Mouse (Mus musculus) liver, adult 2 months (tissue): ENCODE measurements at regions not wholly inside any gene's neighbourhood (a gene's known extent, or its start where the extent isn't known, plus 50 kb on each side); places are given as distances from the start of the nearest gene placed in this dataset.

Source experiments
- DNase-seq: peaks from one replicate; pipeline ENCODE4 v3.0.0-alpha.2; 2011; ENCODE audit warnings: low read depth, low spot score; ENCODE audit errors: extremely low read depth
- H3K27ac ChIP-seq: fragments of 200-500 bp; replicated peaks from 2 replicates; pipeline ENCODE4 v1.5.1; 2012; ENCODE audit warnings: low read depth, mild to moderate bottlenecking, control low read depth, inconsistent platforms, low read length; ENCODE audit not compliant: insufficient read depth
- H3K27me3 ChIP-seq: fragments of 200-500 bp; 2 replicates; pipeline ENCODE4 v1.6.1; 2012; ENCODE audit warnings: mild to moderate bottlenecking, moderate library complexity, low read length, inconsistent platforms; ENCODE audit not compliant: control insufficient read depth, insufficient read depth
- H3K36me3 ChIP-seq: fragments of 200-500 bp; 2 replicates; pipeline ENCODE4 v1.6.1; 2012; ENCODE audit warnings: low read length, inconsistent platforms; ENCODE audit not compliant: control insufficient read depth, insufficient read depth
- H3K4me1 ChIP-seq: fragments of 200-500 bp; 2 replicates; pipeline ENCODE4 v1.6.1; 2011; ENCODE audit warnings: low read length; ENCODE audit not compliant: control insufficient read depth, insufficient read depth
- H3K4me3 ChIP-seq: fragments of 200-500 bp; 2 replicates; pipeline ENCODE4 v1.5.1; 2011; ENCODE audit warnings: low read depth, mild to moderate bottlenecking, control low read depth, low read length, moderate library complexity; ENCODE audit not compliant: insufficient read depth
- H3K79me2 ChIP-seq: fragments of 200-500 bp; 2 replicates; pipeline ENCODE4 v1.6.1; 2012; ENCODE audit warnings: inconsistent platforms, mild to moderate bottlenecking, low read length, moderate library complexity; ENCODE audit not compliant: control insufficient read depth, insufficient read depth
- H3K9ac ChIP-seq: fragments of 200-500 bp; 2 replicates; pipeline ENCODE4 v1.6.1; 2012; ENCODE audit warnings: low read depth, mild to moderate bottlenecking, control low read depth, inconsistent platforms, low read length
- CTCF ChIP-seq: fragments of 200-500 bp; IDR thresholded peaks from 2 replicates; pipeline ENCODE4 v1.5.1; 2011; ENCODE audit warnings: low read depth, low read length, control low read depth
- POLR2A ChIP-seq: fragments of 200-500 bp; IDR thresholded peaks from 2 replicates; pipeline ENCODE4 v1.6.1; 2011; ENCODE audit warnings: low read length, control low read depth; ENCODE audit not compliant: insufficient read depth; ENCODE audit errors: extremely low read depth
- WGBS: fragments of 180-500 bp; shearing (Covaris S2); methylation state at CpG from one replicate; pipeline ENCODE4 v1.1.7; 2018; 5-methylcytosine and 5-hydroxymethylcytosine counted together

DNA sequence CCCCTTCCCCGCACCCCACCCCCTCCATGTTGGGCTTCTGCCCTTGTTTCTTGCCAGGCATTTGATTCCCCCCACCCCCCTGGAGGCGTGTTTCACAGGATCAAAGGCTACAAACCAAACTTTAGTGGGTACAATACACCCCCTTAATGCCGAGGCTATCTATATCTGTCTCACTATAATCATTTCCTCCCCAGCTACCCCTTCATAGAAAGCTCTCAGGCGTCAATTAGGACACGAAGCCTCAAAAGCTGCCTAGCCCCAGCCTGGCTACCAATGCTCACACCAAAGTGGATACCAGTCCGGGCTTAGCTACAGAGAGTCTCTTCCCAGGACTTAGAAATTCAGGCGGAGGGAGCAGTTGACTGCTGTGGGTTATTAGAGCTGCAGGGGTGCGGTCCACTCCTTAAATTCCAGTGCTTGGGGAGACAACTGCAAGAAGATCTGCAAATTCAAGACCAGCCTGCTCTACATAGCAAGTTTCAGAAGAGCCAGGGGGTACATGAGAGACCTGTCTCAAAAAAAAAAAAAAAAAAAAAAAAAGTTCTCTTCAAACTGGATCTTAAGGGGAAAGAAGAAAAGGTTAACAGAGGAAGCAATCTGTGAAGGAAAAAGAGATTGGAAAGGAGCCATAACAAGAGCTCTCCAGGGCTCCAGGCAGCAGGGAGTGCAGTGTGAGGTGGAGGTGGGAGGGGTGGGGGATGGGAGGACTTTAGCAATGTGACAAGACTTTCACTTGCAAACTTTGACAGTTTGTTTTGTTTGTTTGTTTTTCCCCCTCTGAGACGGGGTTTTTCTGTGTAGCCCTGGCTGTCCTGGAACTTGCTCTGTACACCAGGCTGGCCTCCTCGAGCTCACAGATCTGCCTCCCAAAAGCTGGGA lies 52.1 kb upstream of the Dbx1 start:
- H3K4me1 ChIP-seq, result no peaks in the 10 kb centered on the region
- no peak for TF ChIP-seq POLR2A
- no peak for TF ChIP-seq CTCF

DNA sequence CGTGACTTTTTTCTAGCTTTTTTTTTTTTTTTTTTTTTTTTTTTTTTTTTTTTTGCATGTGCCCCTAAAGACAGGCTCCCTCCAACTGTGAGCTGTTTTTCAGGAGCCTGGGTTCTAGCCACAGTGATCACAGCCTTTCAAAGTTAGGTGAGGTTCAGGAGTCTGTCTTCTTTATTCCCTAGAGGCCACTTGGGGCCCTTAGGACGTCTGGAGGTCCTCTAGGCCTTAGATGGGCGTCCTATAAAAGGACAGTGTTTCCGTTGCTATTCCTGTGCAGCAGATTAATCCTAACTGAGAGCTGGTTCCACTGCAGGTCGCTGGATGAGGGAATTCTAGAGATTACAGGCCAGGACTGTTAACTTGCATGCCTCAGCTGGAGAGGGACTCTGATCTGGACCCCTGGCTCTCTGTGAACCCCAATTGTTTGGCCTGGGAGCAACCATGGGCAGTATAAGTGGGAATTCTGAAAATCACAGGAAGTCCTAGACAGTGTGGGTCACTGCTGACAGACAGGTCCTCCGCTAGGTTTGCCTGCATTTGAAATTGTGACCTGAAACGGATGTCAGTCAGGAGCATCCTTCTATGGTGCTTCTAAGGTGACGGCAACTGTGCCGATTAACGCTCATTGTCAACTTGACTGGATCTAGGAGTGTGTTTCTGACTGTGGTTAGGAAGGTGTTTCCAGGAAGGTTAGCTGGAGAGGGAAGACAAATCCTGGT lies 51.2 kb upstream of the Dbx1 start:
- Histone ChIP-seq H3K9ac (no peak overlapping the region), H3K79me2 (no peaks in the 10 kb centered on the region), H3K36me3 (no peaks in the 10 kb centered on the region), H3K27ac (no peak overlapping the region), H3K4me1 (no peaks in the 10 kb centered on the region), H3K27me3 (no peaks in the 10 kb centered on the region), H3K4me3 (no peak overlapping the region)
- 37% methylated on average over 10 of the region's 10 CpGs for WGBS
- TF ChIP-seq CTCF, result no peak
- no peak for TF ChIP-seq POLR2A
- no peak for DNase-seq

More for the DNA sequence above, 52.1 kb upstream of the Dbx1 start:
- H3K36me3 ChIP-seq, result no peaks in the 10 kb centered on the region
- no peak overlapping the region for H3K4me3 ChIP-seq
- no peaks in the 10 kb centered on the region for H3K27me3 ChIP-seq
- WGBS, result 13% methylated on average over 10 of the region's 10 CpGs
- H3K9ac ChIP-seq, result no peak overlapping the region
- DNase-seq, result peak; percentile 15
- H3K79me2 ChIP-seq, result no peaks in the 10 kb centered on the region
- no peak overlapping the region for H3K27ac ChIP-seq

- Histone ChIP-seq H3K4me3 (no peak overlapping the region), H3K4me1 (no peaks in the 10 kb centered on the region), H3K27me3 (no peaks in the 10 kb centered on the region), H3K36me3 (no peaks in the 10 kb centered on the region), H3K9ac (no peak overlapping the region), H3K27ac (no peak overlapping the region), H3K79me2 (no peaks in the 10 kb centered on the region)
- WGBS, result 34% methylated on average over 11 of the region's 11 CpGs
- no peak for TF ChIP-seq POLR2A
- TF ChIP-seq CTCF, result no peak
- DNase-seq, result peak; percentile 10
Measured at GRCm38 (mm10) chr7:49686992-49687391, 50.3 kb upstream of the Dbx1 start.
